Mouse (Mus musculus): ENCODE data around the gene Acsm1. TPM values are rescaled to one million over a fixed set of nuclear protein-coding genes. Genes with fewer than 3 reads are reported as not detected.

Acsm1 gene
- polyA plus RNA-seq, 1 experiment, result not detected

GRCm38 (mm10) chr7:119682699-119683098 lies 75.9 kb downstream of the Acsm1 start:
- no peak overlapping the region for H3K4me2 ChIP-seq (ENCODE audit: low read depth)
- no peak overlapping the region for H3ac ChIP-seq (ENCODE audit: control insufficient read depth, insufficient read length)
- no peaks in the 10 kb centered on the region for H3K79me2 ChIP-seq (ENCODE audit: control insufficient read depth, insufficient read depth)
- H3K4me3 ChIP-seq, result no peak overlapping the region
- no peaks in the 10 kb centered on the region for H3K36me3 ChIP-seq (ENCODE audit: control insufficient read depth, insufficient read depth)
- TF ChIP-seq CEBPB (IDR thresholded peaks at IDR 0.05; ENCODE audit: insufficient read depth, poor library complexity, severe bottlenecking) (no peak), USF1 (IDR thresholded peaks at IDR 0.05; ENCODE audit: low read depth) (no peak), SRF (IDR thresholded peaks at IDR 0.05; ENCODE audit: control insufficient read depth, insufficient read length, low read depth) (no peak), REST (IDR thresholded peaks at IDR 0.05; ENCODE audit: insufficient read depth, insufficient read length) (no peak), POLR2AphosphoS2 (IDR thresholded peaks at IDR 0.05; ENCODE audit: insufficient read length, low read depth) (no peak), MYOD1 (IDR thresholded peaks at IDR 0.05; ENCODE audit: control insufficient read depth in 1 of 3, insufficient read length in 2 of 3, low read depth in 2 of 3) (no peak), MYOG (IDR thresholded peaks at IDR 0.05; ENCODE audit: control insufficient read depth in 1 of 3, insufficient read depth in 1 of 3, insufficient read length in 2 of 3, low read depth in 2 of 3) (no peak), TCF3 (IDR thresholded peaks at IDR 0.05; ENCODE audit: insufficient read length, low read depth) (no peak), POLR2A (IDR thresholded peaks at IDR 0.05; ENCODE audit: insufficient read length, low read depth) (no peak), MAX (IDR thresholded peaks at IDR 0.05; ENCODE audit: low read depth) (no peak), E2F4 (IDR thresholded peaks at IDR 0.05; ENCODE audit: insufficient read depth) (no peak), TCF12 (IDR thresholded peaks at IDR 0.05; ENCODE audit: insufficient read depth, poor library complexity, severe bottlenecking) (no peak)
- no peaks in the 10 kb centered on the region for H3K27me3 ChIP-seq (ENCODE audit: control insufficient read depth, insufficient read depth, insufficient read length)

- H3K79me2 ChIP-seq (ENCODE audit: control insufficient read depth, insufficient read depth), result no peaks in the 10 kb centered on the region
- H3K4me2 ChIP-seq (ENCODE audit: low read depth), result no peak within 1 kb of the TSS
- TF ChIP-seq USF1 (IDR thresholded peaks at IDR 0.05; ENCODE audit: low read depth), result no peak
- TF ChIP-seq MYOG (IDR thresholded peaks at IDR 0.05; ENCODE audit: control insufficient read depth in 1 of 3, insufficient read depth in 1 of 3, insufficient read length in 2 of 3, low read depth in 2 of 3), result no peak
- TF ChIP-seq POLR2A (IDR thresholded peaks at IDR 0.05; ENCODE audit: insufficient read length, low read depth), result no peak
- TF ChIP-seq TCF3 (IDR thresholded peaks at IDR 0.05; ENCODE audit: insufficient read length, low read depth), result no peak
- TF ChIP-seq TCF12 (IDR thresholded peaks at IDR 0.05; ENCODE audit: insufficient read depth, poor library complexity, severe bottlenecking), result no peak
- no peak for TF ChIP-seq MAX (IDR thresholded peaks at IDR 0.05; ENCODE audit: low read depth)
- TF ChIP-seq REST (IDR thresholded peaks at IDR 0.05; ENCODE audit: insufficient read depth, insufficient read length), result no peak
- H3K4me3 ChIP-seq, result no peak within 1 kb of the TSS
- H3K36me3 ChIP-seq (ENCODE audit: control insufficient read depth, insufficient read depth), result no peaks in the 10 kb centered on the region
- H3K27me3 ChIP-seq (ENCODE audit: control insufficient read depth, insufficient read depth, insufficient read length), result no peaks in the 10 kb centered on the region
- no peak within 1 kb of the TSS for H3ac ChIP-seq (ENCODE audit: control insufficient read depth, insufficient read length)
Observed at GRCm38 (mm10) chr7:119689726-119690125, 82.9 kb downstream of the Acsm1 start, which contains the start of gene Acsm4. Acsm4 (plus strand) TSS chr7:119690026.

- H3K79me2 ChIP-seq (ENCODE audit: control insufficient read depth, insufficient read depth), result no peaks in the 10 kb centered on the region
- no peaks in the 10 kb centered on the region for H3K27me3 ChIP-seq (ENCODE audit: control insufficient read depth, insufficient read depth, insufficient read length)
- H3K4me2 ChIP-seq (ENCODE audit: low read depth), result no peak overlapping the region
- no peak overlapping the region for H3K4me3 ChIP-seq
- H3K36me3 ChIP-seq (ENCODE audit: control insufficient read depth, insufficient read depth), result no peaks in the 10 kb centered on the region
- no peak for TF ChIP-seq POLR2AphosphoS2 (IDR thresholded peaks at IDR 0.05; ENCODE audit: insufficient read length, low read depth)
- H3ac ChIP-seq (ENCODE audit: control insufficient read depth, insufficient read length), result no peak overlapping the region
Observed at GRCm38 (mm10) chr7:119692302-119692701, 85.5 kb downstream of the Acsm1 start.

DNA sequence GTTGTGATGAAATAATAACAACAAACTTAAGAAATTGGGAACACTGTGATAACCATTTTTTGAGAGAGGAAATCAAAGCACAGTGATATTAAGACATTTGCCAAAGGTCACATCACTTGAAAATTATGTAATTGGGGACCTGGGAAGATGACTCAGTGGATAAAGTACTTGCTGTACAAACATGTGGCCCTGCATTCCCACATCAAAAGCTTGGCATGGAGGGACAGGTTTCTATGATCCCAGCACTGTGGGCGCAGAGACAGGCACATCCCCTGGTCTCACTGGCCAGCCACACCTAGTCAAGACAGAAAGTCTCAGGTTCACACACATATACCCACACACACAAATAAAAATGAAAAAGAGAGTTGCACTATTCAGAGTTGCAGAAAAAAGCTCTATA lies 88.1 kb downstream of the Acsm1 start:
- Histone ChIP-seq H3K4me3 (no peak overlapping the region), H3K79me2 (ENCODE audit: control insufficient read depth, insufficient read depth) (no peaks in the 10 kb centered on the region), H3K4me2 (ENCODE audit: low read depth) (no peak overlapping the region), H3K27me3 (ENCODE audit: control insufficient read depth, insufficient read depth, insufficient read length) (no peaks in the 10 kb centered on the region), H3K36me3 (ENCODE audit: control insufficient read depth, insufficient read depth) (no peaks in the 10 kb centered on the region), H3ac (ENCODE audit: control insufficient read depth, insufficient read length) (no peak overlapping the region)
- TF ChIP-seq E2F4 (IDR thresholded peaks at IDR 0.05; ENCODE audit: insufficient read depth) (no peak), MYOG (IDR thresholded peaks at IDR 0.05; ENCODE audit: control insufficient read depth in 1 of 3, insufficient read depth in 1 of 3, insufficient read length in 2 of 3, low read depth in 2 of 3) (no peak), TCF12 (IDR thresholded peaks at IDR 0.05; ENCODE audit: insufficient read depth, poor library complexity, severe bottlenecking) (no peak), REST (IDR thresholded peaks at IDR 0.05; ENCODE audit: insufficient read depth, insufficient read length) (no peak), TCF3 (IDR thresholded peaks at IDR 0.05; ENCODE audit: insufficient read length, low read depth) (no peak), MAX (IDR thresholded peaks at IDR 0.05; ENCODE audit: low read depth) (no peak), POLR2A (IDR thresholded peaks at IDR 0.05; ENCODE audit: insufficient read length, low read depth) (no peak), MYOD1 (IDR thresholded peaks at IDR 0.05; ENCODE audit: control insufficient read depth in 1 of 3, insufficient read length in 2 of 3, low read depth in 2 of 3) (no peak)

Other genes with a start within 250 kb of the Acsm1 start
- gene Gp2, start 147.7 kb upstream of the Acsm1 start, polyA plus RNA-seq (2012; fragmentation: generic; extraction: Trizol), result not detected
- gene Umod, start 127.7 kb upstream of the Acsm1 start, polyA plus RNA-seq (2012; fragmentation: generic; extraction: Trizol), result not detected
- not detected for gene Acsm5, start 87.6 kb upstream of the Acsm1 start, polyA plus RNA-seq (2012; fragmentation: generic; extraction: Trizol)
- gene Pdilt, start 83.5 kb upstream of the Acsm1 start, polyA plus RNA-seq (2012; fragmentation: generic; extraction: Trizol), result not detected
- not detected for gene Acsm2, start 52.7 kb upstream of the Acsm1 start, polyA plus RNA-seq (2012; fragmentation: generic; extraction: Trizol)
- not detected for gene Acsm4, start 83.0 kb downstream of the Acsm1 start, polyA plus RNA-seq (2012; fragmentation: generic; extraction: Trizol)
- 14.2 TPM for gene Thumpd1, start 113.8 kb downstream of the Acsm1 start, polyA plus RNA-seq (2012; fragmentation: generic; extraction: Trizol)
- gene Acsm3, start 153.9 kb downstream of the Acsm1 start, polyA plus RNA-seq (2012; fragmentation: generic; extraction: Trizol), result 0.04 TPM
- 3.3 TPM for gene Rexo5, start 187.0 kb downstream of the Acsm1 start, polyA plus RNA-seq (2012; fragmentation: generic; extraction: Trizol)
- 1.7 TPM for gene Eri2, start 187.0 kb downstream of the Acsm1 start, polyA plus RNA-seq (2012; fragmentation: generic; extraction: Trizol)